Mouse (Mus musculus) spleen, adult 2 months (tissue): ENCODE measurements around the gene Vamp1.

Source experiments
- CTCF ChIP-seq: fragments of 200-500 bp; IDR thresholded peaks from 2 replicates; pipeline ENCODE4 v1.5.1; 2011; ENCODE audit warnings: mild to moderate bottlenecking, inconsistent platforms; ENCODE audit not compliant: insufficient read depth, insufficient read length, insufficient replicate concordance; ENCODE audit errors: extremely low read depth
- POLR2A ChIP-seq: fragments of 200-500 bp; IDR thresholded peaks from 2 replicates; pipeline ENCODE4 v1.6.1; 2011; ENCODE audit warnings: low read depth, low read length, inconsistent platforms

DNA sequence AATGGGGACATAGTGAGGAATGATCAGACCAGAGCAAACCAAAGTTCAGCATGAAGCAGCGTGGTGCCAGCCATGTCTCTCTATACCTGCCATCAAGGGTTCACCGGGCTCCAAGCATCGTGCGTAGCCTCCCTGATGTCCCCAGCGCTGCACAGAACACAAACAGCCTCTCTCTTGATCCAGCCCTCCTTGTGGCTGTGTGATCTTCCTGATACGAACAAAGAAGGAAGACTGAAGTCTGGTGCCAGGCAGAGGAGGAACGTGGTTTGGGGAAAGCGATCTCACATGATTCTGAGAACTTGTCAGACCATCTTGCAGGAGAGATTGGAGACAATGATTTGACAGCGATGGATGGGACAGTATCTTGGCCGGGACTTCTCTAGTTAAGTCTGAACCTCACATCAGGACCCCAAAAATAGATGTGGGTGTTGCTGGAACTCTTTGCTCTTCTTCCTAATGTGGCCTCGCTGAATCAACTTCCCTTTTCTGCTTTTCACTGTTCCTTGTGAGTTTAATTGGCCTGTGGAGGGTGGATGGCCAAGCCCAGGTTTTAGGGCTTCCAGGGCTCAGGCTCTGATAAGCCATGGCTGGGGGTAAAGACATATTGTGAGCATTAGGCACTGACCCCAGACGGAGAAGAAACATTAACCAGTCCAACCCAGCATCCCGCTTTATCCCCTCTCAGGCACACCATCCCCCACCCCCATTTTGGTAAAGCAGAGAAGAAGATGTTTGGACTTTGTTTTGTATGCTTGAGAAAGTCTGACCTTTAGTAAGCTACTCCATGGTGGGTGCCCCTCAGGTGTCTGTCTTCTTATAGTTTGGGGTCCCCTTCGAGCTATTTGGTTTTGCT lies 38.7 kb downstream of the Vamp1 start:
- TF ChIP-seq CTCF, result no peak
- no peak for TF ChIP-seq POLR2A
